Comparison of ENCODE assay signal across 23 mouse cellular contexts in the genomic region with DNA sequence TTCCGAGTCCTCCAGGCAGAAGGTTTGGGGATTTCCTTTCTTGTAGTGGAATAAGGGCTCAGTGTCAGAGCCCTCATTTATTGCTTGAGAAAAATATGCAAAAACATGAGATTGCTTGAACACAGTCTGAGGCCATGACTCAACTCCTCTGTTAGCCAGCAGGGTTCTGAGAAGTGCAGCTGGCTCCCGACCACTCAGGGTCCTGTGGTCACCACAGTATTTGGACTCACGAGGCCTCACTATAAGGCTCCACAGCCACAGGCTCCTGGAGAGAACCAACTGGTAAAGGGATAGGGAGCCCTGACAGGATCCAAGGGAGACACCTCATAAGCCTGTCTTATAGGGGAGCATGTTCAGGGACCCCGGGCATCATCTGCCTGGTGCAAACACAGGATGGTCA. TPM values are rescaled to one million over a fixed set of nuclear protein-coding genes. Genes with fewer than 3 reads are reported as not detected.
A peak's percentile ranks its signal among the peaks of the same experiment; 100 is the strongest.
DNase-seq lines count a peak whose midpoint lies in the region; ATAC-seq and TF ChIP-seq lines count a peak whose summit lies in the region.
"Had no signal": no experiment of that assay in that cellular context is flagged by ENCODE, and none has a peak within 500 bp of the region (broad histone marks: within the 10 kb centered on the region; RNA-seq: fewer than 3 reads in every experiment).

No protein-coding gene starts in this region.

- peak; percentile 79 for DNase-seq in heart, adult 11 months
- no peak for DNase-seq in heart, postnatal 36 days
- peak; percentile 71 for DNase-seq in 3T3-L1 (ENCODE audit: low read depth, low spot score)
- no peak for DNase-seq in Patski (ENCODE audit: low read depth, low spot score)
- DNase-seq in adrenal gland, adult (ENCODE audit: inconsistent age in 2 of 2, low spot score in 1 of 2): no peak
- DNase-seq in spleen, postnatal 14 days (ENCODE audit: low spot score in 2 of 2): no peak
- DNase-seq: adrenal gland, postnatal 25 days; cerebellum, adult 8-10 months; gastrocnemius, postnatal 36 days; kidney, adult 8-10 months; kidney, postnatal 10 days; layer of hippocampus, postnatal 36 days; liver, postnatal 0 days had no signal

- 45% methylated on average over 4 of the region's 4 CpGs for WGBS in midbrain, embryonic 16.5 days

- H3K27me3 ChIP-seq in Patski: no peaks in the 10 kb centered on the region
- no peaks in the 10 kb centered on the region for H3K27me3 ChIP-seq in midbrain, embryonic 16.5 days (ENCODE audit: control insufficient read depth, insufficient read depth, low read depth, low read length)
- H3K27me3 ChIP-seq: intestine, embryonic 15.5 days; limb, embryonic 12.5 days had no signal

- H3K36me3 ChIP-seq in midbrain, embryonic 16.5 days (ENCODE audit: control insufficient read depth, insufficient read depth, low read length): no peaks in the 10 kb centered on the region
- H3K36me3 ChIP-seq: G1E; intestine, embryonic 15.5 days; limb, embryonic 12.5 days had no signal

- H3K4me1 ChIP-seq in midbrain, embryonic 16.5 days (ENCODE audit: control insufficient read depth, insufficient read depth, low read length): peaks cover 4% of the 10 kb centered on the region; the same call in 1 of the 2 replicates

- POLR2A ChIA-PET in Patski (lab: Charles Lee): no interaction called here

- CTCF ChIA-PET in Patski (lab: Charles Lee): interaction anchor here (2.0 kb wide), 1 partner anchor 13 kb away, joined by 4 read pairs; no protein-coding TSS in a partner anchor

- no peak overlapping the region for H3K9ac ChIP-seq in midbrain, embryonic 16.5 days (ENCODE audit: low read depth, low read length)
- H3K9ac ChIP-seq: intestine, embryonic 15.5 days; limb, embryonic 12.5 days; liver, postnatal 0 days had no signal

- intact Hi-C loops in heart, postnatal 36 days (cut with DNase I): no loop called here

- H3K4me2 ChIP-seq in midbrain, embryonic 16.5 days (ENCODE audit: low read length): no peak overlapping the region
- H3K4me2 ChIP-seq: intestine, embryonic 15.5 days; limb, embryonic 12.5 days; liver, embryonic 11.5 days had no signal

- in situ Hi-C loops in Patski (cut with MboI; ENCODE audit: low pct_unique_long_range_greater_than_20kb): no loop called here

- H3K27ac ChIP-seq in midbrain, embryonic 16.5 days (ENCODE audit: low read length): no peak overlapping the region
- H3K27ac ChIP-seq: intestine, embryonic 15.5 days; layer of hippocampus, adult 2 months; limb, embryonic 12.5 days had no signal

- H3K9me3 ChIP-seq in midbrain, embryonic 16.5 days (replicated peaks; ENCODE audit: control insufficient read depth, low read length, poor library complexity, severe bottlenecking): no peaks in the 10 kb centered on the region
- H3K9me3 ChIP-seq: G1E; intestine, embryonic 15.5 days; limb, embryonic 12.5 days had no signal

- no peak overlapping the region for H3K4me3 ChIP-seq in midbrain, embryonic 16.5 days (ENCODE audit: low read depth, low read length)
- H3K4me3 ChIP-seq: erythroblast, embryonic 14.5 days; intestine, embryonic 15.5 days; layer of hippocampus, adult 2 months; limb, embryonic 12.5 days had no signal

- ATAC-seq in Patski: peak; percentile 7
- ATAC-seq in midbrain, embryonic 16.5 days: 0 out of 2 replicates have a peak, but pooled peaks have one; percentile 4
- ATAC-seq: forebrain, embryonic 16.5 days; hindbrain, embryonic 16.5 days; intestine, embryonic 15.5 days; liver, postnatal 0 days; lung, postnatal 0 days had no signal

- no peak for TF ChIP-seq CTCF in Patski (IDR thresholded peaks at IDR 0.05)

RNA-seq across cellular contexts. Expression of a gene that starts 15.2 kb away (rescaled TPM):
- 10 to 100 TPM; 10.5 to 11.4 TPM for total RNA-seq in heart, postnatal 36 days (2021)
- 9.9 TPM for polyA plus RNA-seq in Patski (2021)
- 21.3 and 22.7 TPM in 2 replicates for polyA plus RNA-seq in midbrain, embryonic 16.5 days (2015; fragmentation: Nextera tagmentation; extraction: Ambion mirVana)
- polyA plus RNA-seq: erythroblast, embryonic 14.5 days had no signal

Comparison
In these comparisons a context has a peak if more than half of its experiments do, and no peak if none do; other contexts are left out.
1. DNase-seq: peak in heart, adult 11 months (single experiment) and 3T3-L1 (single experiment); none in heart, postnatal 36 days (0 of 2), Patski (single experiment), adrenal gland, adult (0 of 2) and spleen, postnatal 14 days (0 of 2).